Comparison of ENCODE assay signal across 8 mouse cellular contexts in genomic region chr19:55877404-55877915, GRCm38 (mm10).
DNase-seq lines count a peak whose midpoint lies in the region; ATAC-seq and TF ChIP-seq lines count a peak whose summit lies in the region.

No protein-coding gene starts in this region.

- H3K79me2 ChIP-seq in C2C12 (ENCODE audit: control insufficient read depth, insufficient read depth), result peaks cover 7% of the 10 kb centered on the region

- H3K27me3 ChIP-seq in C2C12 (ENCODE audit: control insufficient read depth, insufficient read depth, insufficient read length), result no peaks in the 10 kb centered on the region
- H3K27me3 ChIP-seq in embryonic facial prominence, embryonic 12.5 days, result no peaks in the 10 kb centered on the region
- no peaks in the 10 kb centered on the region for H3K27me3 ChIP-seq in heart, postnatal 0 days (ENCODE audit: control insufficient read depth, insufficient read depth, low read length)
- H3K27me3 ChIP-seq in liver, postnatal 0 days (ENCODE audit: insufficient read depth, low read length), result no peaks in the 10 kb centered on the region
- no peaks in the 10 kb centered on the region for H3K27me3 ChIP-seq in thymus, adult 2 months (ENCODE audit: control insufficient read depth, insufficient read depth, low read length)

- no peak for TF ChIP-seq POLR2A in olfactory bulb, adult 2 months (IDR thresholded peaks at IDR 0.05; ENCODE audit: insufficient read depth, low read depth, low read length)
- no peak for TF ChIP-seq POLR2A in thymus, adult 2 months (IDR thresholded peaks at IDR 0.05; ENCODE audit: control insufficient read depth, extremely low read depth, insufficient read depth, low read length, poor library complexity)

- H3K36me3 ChIP-seq in C2C12 (ENCODE audit: control insufficient read depth, insufficient read depth), result no peaks in the 10 kb centered on the region
- H3K36me3 ChIP-seq in embryonic facial prominence, embryonic 12.5 days, result no peaks in the 10 kb centered on the region
- H3K36me3 ChIP-seq in heart, postnatal 0 days (replicated peaks; ENCODE audit: control insufficient read depth, insufficient read depth, low read length), result no peaks in the 10 kb centered on the region
- no peaks in the 10 kb centered on the region for H3K36me3 ChIP-seq in liver, postnatal 0 days (replicated peaks; ENCODE audit: insufficient read depth, low read length)
- no peaks in the 10 kb centered on the region for H3K36me3 ChIP-seq in thymus, adult 2 months (ENCODE audit: control insufficient read depth, insufficient read depth, low read length)

- no peak for TF ChIP-seq EP300 in heart, postnatal 0 days (IDR thresholded peaks at IDR 0.05; ENCODE audit: low read depth)
- no peak for TF ChIP-seq EP300 in liver, postnatal 0 days (IDR thresholded peaks at IDR 0.05; ENCODE audit: low read depth)

- H3K4me2 ChIP-seq in embryonic facial prominence, embryonic 12.5 days (replicated peaks), result no peak overlapping the region
- no peak overlapping the region for H3K4me2 ChIP-seq in heart, postnatal 0 days (ENCODE audit: low read depth, low read length)
- no peak overlapping the region for H3K4me2 ChIP-seq in liver, postnatal 0 days (ENCODE audit: low read depth, low read length)

- H3K4me1 ChIP-seq in embryonic facial prominence, embryonic 12.5 days, result peaks cover 30% of the 10 kb centered on the region
- 0 out of 2 replicates have a peak, but pooled peaks cover 13% of the 10 kb centered on the region for H3K4me1 ChIP-seq in heart, postnatal 0 days (ENCODE audit: control insufficient read depth, insufficient read depth)
- no peaks in the 10 kb centered on the region for H3K4me1 ChIP-seq in liver, postnatal 0 days (ENCODE audit: insufficient read depth)
- peaks cover 9% of the 10 kb centered on the region; the same call in 1 of the 2 replicates for H3K4me1 ChIP-seq in olfactory bulb, adult 2 months (ENCODE audit: control insufficient read depth, insufficient read depth, low read length)
- H3K4me1 ChIP-seq in thymus, adult 2 months (replicated peaks; ENCODE audit: control insufficient read depth, insufficient read depth, low read length), result no peaks in the 10 kb centered on the region

- TF ChIP-seq CTCF in C2C12 (IDR thresholded peaks at IDR 0.05; ENCODE audit: control insufficient read depth, insufficient read depth, insufficient read length), result peak; percentile 70
- peak; percentile 71 for TF ChIP-seq CTCF in heart, postnatal 0 days (IDR thresholded peaks at IDR 0.05; ENCODE audit: low read depth)
- peak; percentile 88 for TF ChIP-seq CTCF in liver, postnatal 0 days (IDR thresholded peaks at IDR 0.05; ENCODE audit: low read depth)
- peak; percentile 47; the same call in 1 of the 2 replicates for TF ChIP-seq CTCF in olfactory bulb, adult 2 months (IDR thresholded peaks at IDR 0.05; ENCODE audit: insufficient read depth, low read depth, low read length)
- peak; percentile 67; the same call in 1 of the 2 replicates for TF ChIP-seq CTCF in thymus, adult 2 months (IDR thresholded peaks at IDR 0.05; ENCODE audit: borderline replicate concordance, control insufficient read depth, extremely low read depth, insufficient read depth, low read length, poor library complexity)

- peaks cover 8% of the 10 kb centered on the region for H3K79me3 ChIP-seq in C2C12 (ENCODE audit: low read depth)

- H3K4me3 ChIP-seq in C2C12 (ENCODE audit: insufficient read depth, poor library complexity, severe bottlenecking), result no peak overlapping the region
- H3K4me3 ChIP-seq in embryonic facial prominence, embryonic 12.5 days, result no peak overlapping the region
- no peak overlapping the region for H3K4me3 ChIP-seq in heart, postnatal 0 days (ENCODE audit: low read depth, low read length)
- no peak overlapping the region for H3K4me3 ChIP-seq in liver, postnatal 0 days (ENCODE audit: low read depth, low read length)
- H3K4me3 ChIP-seq in olfactory bulb, adult 2 months (ENCODE audit: insufficient read depth, low read depth, low read length), result no peak overlapping the region
- H3K4me3 ChIP-seq in thymus, adult 2 months (ENCODE audit: control insufficient read depth, insufficient read depth, low read length), result no peak overlapping the region

- no peak overlapping the region for H3K27ac ChIP-seq in embryonic facial prominence, embryonic 12.5 days
- H3K27ac ChIP-seq in heart, postnatal 0 days (ENCODE audit: low read depth), result no peak overlapping the region
- no peak overlapping the region for H3K27ac ChIP-seq in liver, postnatal 0 days (ENCODE audit: low read depth)
- H3K27ac ChIP-seq in olfactory bulb, adult 2 months (ENCODE audit: insufficient read depth, low read depth, low read length), result no peak overlapping the region
- no peak overlapping the region for H3K27ac ChIP-seq in thymus, adult 2 months (ENCODE audit: control insufficient read depth, insufficient read depth, low read length)

- no peaks in the 10 kb centered on the region for H3K9me3 ChIP-seq in embryonic facial prominence, embryonic 12.5 days
- no peaks in the 10 kb centered on the region for H3K9me3 ChIP-seq in heart, postnatal 0 days (replicated peaks; ENCODE audit: control insufficient read depth, low read length)
- H3K9me3 ChIP-seq in liver, postnatal 0 days (ENCODE audit: low read length), result no peaks in the 10 kb centered on the region

- ATAC-seq in embryonic facial prominence, embryonic 12.5 days (ENCODE audit: insufficient number of reproducible peaks, insufficient read depth, low FRiP score, low TSS enrichment), result peak; percentile 64; the same call in 1 of the 2 replicates
- peak; percentile 50 for ATAC-seq in heart, postnatal 0 days (ENCODE audit: insufficient read depth, low read depth)
- no peak for ATAC-seq in liver, postnatal 0 days

- DNase-seq in adrenal gland, postnatal 10 days, result peak; percentile 84
- peak; percentile 54 for DNase-seq in heart, postnatal 0 days (ENCODE audit: low spot score)
- peak; percentile 73 for DNase-seq in kidney, postnatal 14 days
- DNase-seq in liver, postnatal 0 days, result peak; percentile 78
- DNase-seq in thymus, adult 2 months, result peak; percentile 61

- H3ac ChIP-seq in C2C12 (ENCODE audit: control insufficient read depth, insufficient read length, low read depth), result no peak overlapping the region

- 39% methylated on average over 7 of the region's 7 CpGs for WGBS in embryonic facial prominence, embryonic 12.5 days
- 69% methylated on average over 7 of the region's 7 CpGs for WGBS in heart, postnatal 0 days
- 68% methylated on average over 7 of the region's 7 CpGs for WGBS in liver, postnatal 0 days (ENCODE audit: insufficient replicate concordance)
- WGBS in olfactory bulb, adult 2 months, result 44% methylated on average over 7 of the region's 7 CpGs
- WGBS in thymus, adult 2 months, result 79% methylated on average over 7 of the region's 7 CpGs

- no peak overlapping the region for H3K9ac ChIP-seq in embryonic facial prominence, embryonic 12.5 days
- H3K9ac ChIP-seq in heart, postnatal 0 days (replicated peaks; ENCODE audit: low read depth, low read length), result no peak overlapping the region
- H3K9ac ChIP-seq in liver, postnatal 0 days (replicated peaks), result no peak overlapping the region

TF ChIP-seq in C2C12, 6 proteins besides CTCF, POLR2A, EP300 and RAD21:
- TF ChIP-seq CEBPB (IDR thresholded peaks at IDR 0.05; ENCODE audit: low read depth) (no peak), FOSL1 (IDR thresholded peaks at IDR 0.05; ENCODE audit: insufficient read depth, low read length, poor library complexity, severe bottlenecking) (no peak), MYOD1 (IDR thresholded peaks at IDR 0.05; ENCODE audit: control insufficient read depth, insufficient read length, low read depth) (no peak), MAX (IDR thresholded peaks at IDR 0.05) (no peak), MYOG (IDR thresholded peaks at IDR 0.05; ENCODE audit: control insufficient read depth, extremely low read depth, insufficient read length) (no peak), USF1 (IDR thresholded peaks at IDR 0.05; ENCODE audit: low read depth) (no peak)
